Mouse (Mus musculus): ENCODE results near the gene Flg2. TPM values are rescaled to one million over a fixed set of nuclear protein-coding genes. Genes with fewer than 3 reads are reported as not detected.

The Flg2 gene
- total RNA-seq (2022), result not detected

GRCm38 (mm10) chr3:93196978-93197377, at the start of gene Flg2:
Gene Flg2, plus strand, starts transcription at chr3:93197278.
- no peak for DNase-seq (ENCODE audit: low spot score in 2 of 2)

DNA sequence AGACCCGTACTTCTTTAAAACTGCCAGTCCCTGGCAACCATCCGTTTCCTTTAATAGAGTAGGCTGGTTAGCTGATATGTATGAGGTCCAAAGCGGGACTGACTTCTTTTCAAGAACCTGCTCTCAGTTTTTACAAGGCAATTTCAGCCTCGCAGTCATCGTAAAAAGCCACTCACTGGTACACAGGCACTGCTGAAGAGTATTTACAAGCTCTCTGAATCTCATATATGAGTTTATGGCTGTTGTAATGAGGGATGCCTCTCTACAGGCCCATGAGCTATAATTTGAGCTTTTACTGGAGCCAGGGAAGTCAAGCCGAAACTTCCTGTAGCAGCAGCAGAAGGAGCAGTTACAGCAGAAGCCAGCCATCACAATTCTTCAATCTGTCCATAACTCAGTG, 34.6 kb upstream of the Flg2 start:
- no peak for DNase-seq (ENCODE audit: low spot score in 2 of 2)

GRCm38 (mm10) chr3:93162996-93163592, 34.0 kb upstream of the Flg2 start:
- DNase-seq (ENCODE audit: low spot score in 2 of 2), result no peak

DNA sequence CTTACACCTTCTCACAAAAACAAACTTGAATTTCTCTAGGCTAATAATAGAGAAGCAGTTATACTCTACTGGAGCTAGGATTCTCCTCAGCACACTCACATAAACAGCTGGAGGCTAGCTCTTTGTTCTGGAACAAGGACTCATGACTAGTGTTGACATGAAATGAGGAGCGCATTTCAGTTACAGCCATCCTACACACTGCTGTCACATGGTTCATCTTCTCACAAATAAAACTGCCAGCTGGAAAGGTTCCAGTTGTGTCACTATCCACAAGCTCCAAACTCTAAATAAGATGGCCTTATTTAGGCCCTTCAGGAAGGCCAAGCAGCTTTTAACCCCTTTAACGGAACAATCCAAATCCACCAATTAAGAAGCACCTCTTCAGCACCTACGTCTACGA, 16.2 kb upstream of the Flg2 start:
- no peak for DNase-seq (ENCODE audit: low spot score in 2 of 2)

- no peak for DNase-seq (ENCODE audit: low spot score in 2 of 2)
These were observed 4.9 kb downstream of the Flg2 start for GRCm38 (mm10) chr3:93201955-93202354.

GRCm38 (mm10) chr3:93202499-93202898, 5.4 kb downstream of the Flg2 start:
- DNase-seq (ENCODE audit: low spot score in 2 of 2), result no peak

Other genes with a start within 250 kb of the Flg2 start
- gene Lce3d, start 239.9 kb upstream of the Flg2 start, total RNA-seq (2022), result not detected
- not detected for gene Lce3e, start 230.2 kb upstream of the Flg2 start, total RNA-seq (2022)
- gene Lce3f, start 205.1 kb upstream of the Flg2 start, total RNA-seq (2022), result not detected
- not detected for gene Crct1, start 181.6 kb upstream of the Flg2 start, total RNA-seq (2022)
- not detected for gene Lce1m, start 178.2 kb upstream of the Flg2 start, total RNA-seq (2022)
- gene Gm4858, start 128.5 kb upstream of the Flg2 start, total RNA-seq (2022), result not detected
- gene Crnn, start 52.5 kb upstream of the Flg2 start, total RNA-seq (2022), result not detected
- not detected for gene Flg, start 76.2 kb downstream of the Flg2 start, total RNA-seq (2022)
- gene Hrnr, start 122.5 kb downstream of the Flg2 start, total RNA-seq (2022), result not detected
- gene Rptn, start 196.4 kb downstream of the Flg2 start, total RNA-seq (2022), result not detected
- gene Tchh, start 245.1 kb downstream of the Flg2 start, total RNA-seq (2022), result 1 to 10 TPM; 1.3 to 2.5 (median 1.6) TPM

All from layer of hippocampus, adult 8-10 months (tissue).